Mouse (Mus musculus): ENCODE measurements at regions not wholly inside any gene's neighbourhood (a gene's known extent, or its start where the extent isn't known, plus 50 kb on each side); places are given as distances from the start of the nearest gene placed in this dataset.

- intact Hi-C loops (cut with DNase I), result no loop called here
- no peak for DNase-seq
Observed at GRCm38 (mm10) chr11:114194055-114194706, 127.3 kb upstream of the Sdk2 start.

- intact Hi-C loops (cut with DNase I), result no loop called here
- DNase-seq, result no peak
Observed at GRCm38 (mm10) chr11:114193018-114193417, 126.2 kb upstream of the Sdk2 start.

- intact Hi-C loops (cut with DNase I), result no loop called here
- no peak for DNase-seq
Observed at GRCm38 (mm10) chr11:114191661-114192060, 124.8 kb upstream of the Sdk2 start.

GRCm38 (mm10) chr11:114184970-114185882, 118.4 kb upstream of the Sdk2 start:
- intact Hi-C loops (cut with DNase I), result loop anchor here (5.0 kb wide), 1 partner anchor 118 kb away; the partner anchor contains the start of gene Sdk2
- no peak for DNase-seq

GRCm38 (mm10) chr11:114184431-114184830, 117.6 kb upstream of the Sdk2 start:
- no peak for DNase-seq
- intact Hi-C loops (cut with DNase I), result loop anchor here (5.0 kb wide), 1 partner anchor 117 kb away; the partner anchor contains the start of gene Sdk2

- DNase-seq, result no peak
- intact Hi-C loops (cut with DNase I), result loop anchor here (5.0 kb wide), 1 partner anchor 116 kb away; the partner anchor contains the start of gene Sdk2
Observed at GRCm38 (mm10) chr11:114183231-114183630, 116.4 kb upstream of the Sdk2 start.

- no peak for DNase-seq
- intact Hi-C loops (cut with DNase I), result no loop called here
Observed at GRCm38 (mm10) chr11:114178746-114179472, 112.1 kb upstream of the Sdk2 start.

GRCm38 (mm10) chr11:114177789-114178188, 110.9 kb upstream of the Sdk2 start:
- DNase-seq, result no peak
- intact Hi-C loops (cut with DNase I), result no loop called here

GRCm38 (mm10) chr11:114177281-114177680, 110.4 kb upstream of the Sdk2 start:
- no peak for DNase-seq
- intact Hi-C loops (cut with DNase I), result no loop called here

GRCm38 (mm10) chr11:114176671-114177212, 109.9 kb upstream of the Sdk2 start:
- no peak for DNase-seq
- intact Hi-C loops (cut with DNase I), result no loop called here

- no peak for DNase-seq
- intact Hi-C loops (cut with DNase I), result no loop called here
Observed at GRCm38 (mm10) chr11:114175437-114176131, 108.7 kb upstream of the Sdk2 start.

GRCm38 (mm10) chr11:114174871-114175270, 108.0 kb upstream of the Sdk2 start:
- no peak for DNase-seq
- intact Hi-C loops (cut with DNase I), result no loop called here

GRCm38 (mm10) chr11:114168231-114168661, 101.4 kb upstream of the Sdk2 start:
- no peak for DNase-seq
- intact Hi-C loops (cut with DNase I), result no loop called here

GRCm38 (mm10) chr11:114165656-114166362, 99.0 kb upstream of the Sdk2 start:
- DNase-seq, result peak in 1 of 2 experiments; percentile 7
- intact Hi-C loops (cut with DNase I), result no loop called here

GRCm38 (mm10) chr11:114152716-114153115, 85.9 kb upstream of the Sdk2 start:
- no peak for DNase-seq
- intact Hi-C loops (cut with DNase I), result no loop called here

GRCm38 (mm10) chr11:114146334-114146733, 79.5 kb upstream of the Sdk2 start:
- intact Hi-C loops (cut with DNase I), result no loop called here
- no peak for DNase-seq

GRCm38 (mm10) chr11:114129270-114129669, 62.4 kb upstream of the Sdk2 start:
- DNase-seq, result no peak
- intact Hi-C loops (cut with DNase I), result no loop called here

GRCm38 (mm10) chr11:114128841-114129240, 62.0 kb upstream of the Sdk2 start:
- DNase-seq, result no peak
- intact Hi-C loops (cut with DNase I), result no loop called here

GRCm38 (mm10) chr11:114127426-114127825, 60.6 kb upstream of the Sdk2 start:
- DNase-seq, result no peak
- intact Hi-C loops (cut with DNase I), result no loop called here
